Mouse (Mus musculus): Measurements from ENCODE around the gene Mcur1. TPM values are rescaled to one million over a fixed set of nuclear protein-coding genes. Genes with fewer than 3 reads are reported as not detected.

Mcur1 gene
- polyA plus RNA-seq, 1 experiment from 2014 or later: 5.7 TPM

Other genes with a start within 250 kb of the Mcur1 start
- 5.3 and 5.4 TPM in 2 replicates for gene Sirt5, start 194.7 kb downstream of the Mcur1 start, polyA plus RNA-seq (2015; fragmentation: Nextera tagmentation; extraction: Ambion mirVana)
- 78.1 and 94.2 TPM in 2 replicates for gene Nol7, start 161.8 kb downstream of the Mcur1 start, polyA plus RNA-seq (2015; fragmentation: Nextera tagmentation; extraction: Ambion mirVana)
- 2.9 and 3.3 TPM in 2 replicates for gene Ranbp9, start 78.9 kb downstream of the Mcur1 start, polyA plus RNA-seq (2015; fragmentation: Nextera tagmentation; extraction: Ambion mirVana)
- gene Rnf182, start 55.5 kb upstream of the Mcur1 start, polyA plus RNA-seq (2015; fragmentation: Nextera tagmentation; extraction: Ambion mirVana): 0.07 TPM in 1 of 2 replicates, not detected in the other
- gene Cd83, start 224.6 kb upstream of the Mcur1 start, polyA plus RNA-seq (2015; fragmentation: Nextera tagmentation; extraction: Ambion mirVana): 1.0 and 1.7 TPM in 2 replicates

Measured in liver, embryonic 15.5 days (tissue).